19 mouse cellular contexts compared by ENCODE assay signal in the genomic region with DNA sequence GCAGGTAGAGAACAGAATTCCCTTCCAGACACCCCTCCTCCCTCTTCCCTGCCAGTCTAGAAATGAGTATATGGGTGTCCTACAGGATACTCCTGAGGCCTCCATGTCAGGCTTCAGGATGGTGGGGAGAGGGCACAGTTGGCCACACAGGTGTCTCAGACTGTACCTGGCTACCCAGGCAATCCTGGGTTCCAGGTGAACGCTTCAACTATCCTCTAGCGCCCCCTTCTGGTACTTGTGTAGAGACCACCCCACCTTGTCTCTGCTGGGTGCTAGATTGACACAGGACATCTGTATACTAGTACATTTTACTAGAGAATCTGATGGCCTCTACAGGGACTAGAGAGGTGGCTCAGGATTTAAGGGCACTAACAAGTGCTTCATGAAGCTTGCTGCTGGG. TPM values are rescaled to one million over a fixed set of nuclear protein-coding genes. Genes with fewer than 3 reads are reported as not detected.
DNase-seq lines count a peak whose midpoint lies in the region; ATAC-seq and TF ChIP-seq lines count a peak whose summit lies in the region.
"Had no signal": no experiment of that assay in that cellular context is flagged by ENCODE, and none has a peak within 500 bp of the region (broad histone marks: within the 10 kb centered on the region; RNA-seq: fewer than 3 reads in every experiment).

No protein-coding gene starts in this region.

- no peak overlapping the region for H3K9ac ChIP-seq in heart, adult 2 months (ENCODE audit: low read depth, low read length)
- no peak overlapping the region for H3K9ac ChIP-seq in heart, embryonic 12.5 days
- H3K9ac ChIP-seq: embryonic facial prominence, embryonic 15.5 days; limb, embryonic 12.5 days; neural tube, embryonic 12.5 days; stomach, embryonic 15.5 days had no signal

- H3K4me1 ChIP-seq in heart, adult 2 months (ENCODE audit: control insufficient read depth, insufficient read depth, low read length): no peaks in the 10 kb centered on the region
- no peaks in the 10 kb centered on the region for H3K4me1 ChIP-seq in heart, embryonic 12.5 days (replicated peaks)
- H3K4me1 ChIP-seq: embryonic facial prominence, embryonic 15.5 days; limb, embryonic 12.5 days; megakaryocyte, embryonic 14.5 days; neural tube, embryonic 12.5 days; stomach, embryonic 15.5 days had no signal

- H3K4me3 ChIP-seq in heart, adult 2 months: no peak overlapping the region
- H3K4me3 ChIP-seq in heart, embryonic 12.5 days: no peak overlapping the region
- H3K4me3 ChIP-seq: embryonic facial prominence, embryonic 15.5 days; limb, embryonic 12.5 days; megakaryocyte, embryonic 14.5 days; neural tube, embryonic 12.5 days; stomach, embryonic 15.5 days had no signal

- H3K9me3 ChIP-seq in heart, embryonic 12.5 days (replicated peaks): peaks cover 12% of the 10 kb centered on the region
- H3K9me3 ChIP-seq: embryonic facial prominence, embryonic 15.5 days; neural tube, embryonic 12.5 days; stomach, embryonic 15.5 days had no signal

- no peak overlapping the region for H3K4me2 ChIP-seq in heart, embryonic 12.5 days
- H3K4me2 ChIP-seq: embryonic facial prominence, embryonic 15.5 days; limb, embryonic 12.5 days; neural tube, embryonic 12.5 days; stomach, embryonic 15.5 days had no signal

- 6% methylated on average over 2 of the region's 2 CpGs for WGBS in heart, adult 2 months
- WGBS in heart, embryonic 12.5 days: 9% methylated on average over 2 of the region's 2 CpGs

- H3K36me3 ChIP-seq in heart, adult 2 months (ENCODE audit: control insufficient read depth, insufficient read depth, low read length): no peaks in the 10 kb centered on the region
- H3K36me3 ChIP-seq in heart, embryonic 12.5 days: no peaks in the 10 kb centered on the region
- H3K36me3 ChIP-seq: embryonic facial prominence, embryonic 15.5 days; limb, embryonic 12.5 days; neural tube, embryonic 12.5 days; stomach, embryonic 15.5 days had no signal

- no peaks in the 10 kb centered on the region for H3K79me2 ChIP-seq in heart, adult 2 months (replicated peaks; ENCODE audit: control insufficient read depth, insufficient read depth, low read length)

- no peak for ATAC-seq in heart, embryonic 12.5 days (ENCODE audit: insufficient number of reproducible peaks, low FRiP score)

- no peak for TF ChIP-seq POLR2A in heart, adult 2 months (IDR thresholded peaks at IDR 0.05; ENCODE audit: insufficient read depth, low read depth, low read length)

- TF ChIP-seq EP300 in heart, adult 2 months (IDR thresholded peaks at IDR 0.05; ENCODE audit: insufficient read depth, low read depth, low read length): no peak

- intact Hi-C loops in heart, adult 2 months (cut with DNase I): no loop called here

- TF ChIP-seq CTCF in heart, adult 2 months (IDR thresholded peaks at IDR 0.05): peak; percentile 49

- H3K27me3 ChIP-seq in heart, adult 2 months (ENCODE audit: control insufficient read depth, insufficient read depth, low read length): no peaks in the 10 kb centered on the region
- H3K27me3 ChIP-seq in heart, embryonic 12.5 days (replicated peaks): 0 out of 2 replicates have a peak, but pooled peaks cover 4% of the 10 kb centered on the region
- H3K27me3 ChIP-seq: embryonic facial prominence, embryonic 15.5 days; limb, embryonic 12.5 days; neural tube, embryonic 12.5 days; stomach, embryonic 15.5 days had no signal

- no peak for DNase-seq in heart, adult 2 months
- DNase-seq in lung, postnatal 36 days: peak; percentile 3
- DNase-seq in lung, postnatal 10 days: no peak
- peak; percentile 10 for DNase-seq in NIH3T3 (ENCODE audit: low read depth)
- DNase-seq in naive thymus-derived CD4-positive, alpha-beta T cell, adult 2 months (ENCODE audit: low read depth): peak; percentile 61
- no peak for DNase-seq in ovary, adult 18-20 months (ENCODE audit: low spot score)
- no peak for DNase-seq in urinary bladder, postnatal 4 days (ENCODE audit: low spot score in 2 of 2)
- DNase-seq: cerebellum, postnatal 14 days; heart, adult 11 months; kidney, adult 8-10 months; layer of hippocampus, adult 9-11 months had no signal

- H3K27ac ChIP-seq in heart, adult 2 months: no peak overlapping the region
- no peak overlapping the region for H3K27ac ChIP-seq in heart, embryonic 12.5 days (ENCODE audit: poor library complexity, severe bottlenecking)
- H3K27ac ChIP-seq: embryonic facial prominence, embryonic 15.5 days; limb, embryonic 12.5 days; neural tube, embryonic 12.5 days; stomach, embryonic 15.5 days had no signal

RNA-seq across cellular contexts. Expression of a gene that starts 43.6 kb away (rescaled TPM):
- not detected for total RNA-seq in heart, adult 2 months (2021)
- 0.56 and 1.9 TPM in 2 replicates for polyA plus RNA-seq in heart, adult 2 months (2012; rRNA removed)
- polyA plus RNA-seq in heart, embryonic 12.5 days (2016; fragmentation: Nextera tagmentation; extraction: Ambion mirVana): 0.20 and 0.31 TPM in 2 replicates
- total RNA-seq: adrenal gland, adult 18-20 months; heart, postnatal 25 days had no signal

Comparison
In these comparisons a context has a peak if more than half of its experiments do, and no peak if none do; other contexts are left out.
1. DNase-seq: peak in lung, postnatal 36 days (single experiment), NIH3T3 (single experiment) and naive thymus-derived CD4-positive, alpha-beta T cell, adult 2 months (single experiment); none in heart, adult 2 months (0 of 2), lung, postnatal 10 days (single experiment), ovary, adult 18-20 months (single experiment) and urinary bladder, postnatal 4 days (0 of 2).